Mouse (Mus musculus): ENCODE data around the gene Ephb2. TPM values are rescaled to one million over a fixed set of nuclear protein-coding genes. Genes with fewer than 3 reads are reported as not detected.
A peak's percentile ranks its signal among the peaks of the same experiment; 100 is the strongest.

Ephb2 gene
- total RNA-seq, 2 experiments from 2014 or later = 21.2 to 21.3 TPM

- no peak for DNase-seq (ENCODE audit: low spot score in 2 of 2)
These were observed 182.0 kb downstream of the Ephb2 start for GRCm38 (mm10) chr4:136653692-136654234.

GRCm38 (mm10) chr4:136653019-136653418 lies 182.8 kb downstream of the Ephb2 start:
- DNase-seq (ENCODE audit: low spot score in 2 of 2) = no peak

- DNase-seq (ENCODE audit: low spot score in 2 of 2) = no peak
These were observed 183.3 kb downstream of the Ephb2 start for GRCm38 (mm10) chr4:136652528-136652910.

- peak in 1 of 2 experiments; percentile 33 for DNase-seq (ENCODE audit: low spot score in 2 of 2)
These were observed 183.8 kb downstream of the Ephb2 start for GRCm38 (mm10) chr4:136651882-136652527.

- peak in 1 of 2 experiments; percentile 33 for DNase-seq (ENCODE audit: low spot score in 2 of 2)
These were observed 184.4 kb downstream of the Ephb2 start for GRCm38 (mm10) chr4:136651357-136651811.

- DNase-seq (ENCODE audit: low spot score in 2 of 2) = no peak
These were observed 185.5 kb downstream of the Ephb2 start for GRCm38 (mm10) chr4:136650261-136650660.

- DNase-seq (ENCODE audit: low spot score in 2 of 2) = peak; percentile 53 to 73
These were observed 186.2 kb downstream of the Ephb2 start for GRCm38 (mm10) chr4:136649480-136650196.

GRCm38 (mm10) chr4:136648922-136649479 lies 186.8 kb downstream of the Ephb2 start:
- DNase-seq (ENCODE audit: low spot score in 2 of 2) = peak; percentile 84 to 91

- no peak for DNase-seq (ENCODE audit: low spot score in 2 of 2)
These were observed 196.9 kb downstream of the Ephb2 start for GRCm38 (mm10) chr4:136638890-136639289.

- no peak for DNase-seq (ENCODE audit: low spot score in 2 of 2)
These were observed 197.5 kb downstream of the Ephb2 start for GRCm38 (mm10) chr4:136638230-136638750.

GRCm38 (mm10) chr4:136637563-136638229 lies 198.1 kb downstream of the Ephb2 start:
- DNase-seq (ENCODE audit: low spot score in 2 of 2) = peak; percentile 70 to 79

GRCm38 (mm10) chr4:136636983-136637562 lies 198.7 kb downstream of the Ephb2 start:
- DNase-seq (ENCODE audit: low spot score in 2 of 2) = no peak

GRCm38 (mm10) chr4:136636511-136636910 lies 199.3 kb downstream of the Ephb2 start:
- no peak for DNase-seq (ENCODE audit: low spot score in 2 of 2)

- no peak for DNase-seq (ENCODE audit: low spot score in 2 of 2)
These were observed 199.8 kb downstream of the Ephb2 start for GRCm38 (mm10) chr4:136635995-136636394.

- no peak for DNase-seq (ENCODE audit: low spot score in 2 of 2)
These were observed 204.4 kb downstream of the Ephb2 start for GRCm38 (mm10) chr4:136631237-136631994.

GRCm38 (mm10) chr4:136626590-136626989 lies 209.2 kb downstream of the Ephb2 start:
- no peak for DNase-seq (ENCODE audit: low spot score in 2 of 2)

- DNase-seq (ENCODE audit: low spot score in 2 of 2) = no peak
These were observed 213.4 kb downstream of the Ephb2 start, which contains the start of gene Lactbl1 for GRCm38 (mm10) chr4:136622388-136622787. Gene Lactbl1, plus strand, starts transcription at chr4:136622621.

- no peak for DNase-seq (ENCODE audit: low spot score in 2 of 2)
These were observed 213.8 kb downstream of the Ephb2 start for GRCm38 (mm10) chr4:136621956-136622355.

GRCm38 (mm10) chr4:136621336-136621735 lies 214.5 kb downstream of the Ephb2 start:
- peak in 1 of 2 experiments; percentile 78 for DNase-seq (ENCODE audit: low spot score in 2 of 2)

- DNase-seq (ENCODE audit: low spot score in 2 of 2) = no peak
These were observed 222.1 kb downstream of the Ephb2 start for GRCm38 (mm10) chr4:136613657-136614056.
